8 mouse cellular contexts compared by ENCODE assay signal in genomic region chr2:125214592-125214991, GRCm38 (mm10). TPM values are rescaled to one million over a fixed set of nuclear protein-coding genes. Genes with fewer than 3 reads are reported as not detected.
DNase-seq lines count a peak whose midpoint lies in the region; ATAC-seq and TF ChIP-seq lines count a peak whose summit lies in the region.

No protein-coding gene starts in this region.

- H3K4me2 ChIP-seq in intestine, embryonic 16.5 days (ENCODE audit: low read depth, low read length): no peak overlapping the region

- ATAC-seq in Patski: peak; percentile 29
- peak; percentile 93 for ATAC-seq in frontal cortex, adult (ENCODE audit: low TSS enrichment)
- ATAC-seq in intestine, embryonic 16.5 days: 0 out of 2 replicates have a peak, but pooled peaks have one; percentile 38
- ATAC-seq in monocyte, adult 5-6 weeks (replicated peaks; ENCODE audit: insufficient number of reproducible peaks, low FRiP score, low TSS enrichment, poor library complexity, severe bottlenecking): 0 out of 2 replicates have a peak, but pooled peaks have one; percentile 56

- WGBS in intestine, embryonic 16.5 days: under 1% methylated on average over 3 of the region's 3 CpGs

- TF ChIP-seq CTCF in Patski (IDR thresholded peaks at IDR 0.05): peak; percentile 76

- no peaks in the 10 kb centered on the region for H3K27me3 ChIP-seq in Patski
- no peaks in the 10 kb centered on the region for H3K27me3 ChIP-seq in intestine, embryonic 16.5 days (replicated peaks; ENCODE audit: control insufficient read depth, insufficient read depth, low read length)

- H3K4me3 ChIP-seq in intestine, embryonic 16.5 days (ENCODE audit: low read length): no peak overlapping the region

- CTCF ChIA-PET in Patski (lab: Charles Lee): interaction anchor here (0.7 to 3.0 kb wide), 14 partner anchors 9 to 1114 kb away, joined by 3 to 26 read pairs (median 4); no protein-coding TSS in a partner anchor

- H3K4me1 ChIP-seq in intestine, embryonic 16.5 days (ENCODE audit: control insufficient read depth, insufficient read depth, low read length): no peaks in the 10 kb centered on the region; the same call in 1 of the 2 replicates

- no peaks in the 10 kb centered on the region for H3K9me3 ChIP-seq in intestine, embryonic 16.5 days (ENCODE audit: control insufficient read depth, low read length)

- in situ Hi-C loops in Patski (cut with MboI; ENCODE audit: low pct_unique_long_range_greater_than_20kb): no loop called here

- no peak overlapping the region for H3K9ac ChIP-seq in intestine, embryonic 16.5 days (ENCODE audit: low read depth, low read length)

- POLR2A ChIA-PET in Patski (lab: Charles Lee): no interaction called here

- no peak overlapping the region for H3K27ac ChIP-seq in intestine, embryonic 16.5 days (ENCODE audit: low read length)

- no peaks in the 10 kb centered on the region for H3K36me3 ChIP-seq in intestine, embryonic 16.5 days (ENCODE audit: control insufficient read depth, insufficient read depth, low read length)

- intact Hi-C loops in left cerebral cortex, postnatal 36 days (cut with DNase I): no loop called here

- DNase-seq in 3T3-L1 (ENCODE audit: low read depth, low spot score): peak; percentile 93
- DNase-seq in Patski (ENCODE audit: low read depth, low spot score): no peak
- DNase-seq in cerebellum, adult 8-10 months: peak; percentile 71
- peak; percentile 31 to 70 for DNase-seq in left cerebral cortex, postnatal 36 days (ENCODE audit: low spot score in 2 of 2)
- DNase-seq in telencephalon, adult 2 months (ENCODE audit: low read depth, low spot score): peak; percentile 27

RNA-seq across cellular contexts. Expression of gene Dut, which starts 32.4 kb away (rescaled TPM):
- 114 TPM for polyA plus RNA-seq in Patski (2021)
- polyA plus RNA-seq in intestine, embryonic 16.5 days (2015; fragmentation: Nextera tagmentation; extraction: Ambion mirVana): 95.2 and 110 TPM in 2 replicates
- 10 to 100 TPM; 26.3 to 27.0 TPM for total RNA-seq in left cerebral cortex, postnatal 36 days (2021)
- 9.1 to 14.2 TPM (median 11.6 TPM) in 3 replicates for total RNA-seq in monocyte, adult 5-6 weeks (2017)

Comparison
In these comparisons a context has a peak if more than half of its experiments do, and no peak if none do; other contexts are left out.
1. ATAC-seq: peak in every context shown above with its lines; median percentile 93 in frontal cortex, adult; 56 in monocyte, adult 5-6 weeks; 38 in intestine, embryonic 16.5 days; 29 in Patski.